Mouse (Mus musculus) embryonic facial prominence, embryonic 11.5 days (tissue): ENCODE measurements around the gene Gm21983. TPM values are rescaled to one million over a fixed set of nuclear protein-coding genes. Genes with fewer than 3 reads are reported as not detected.

Experiments used
- ATAC-seq: fragments of 200-750 bp; cut with Nextera tagmentation; replicated peaks from 2 replicates; pipeline ENCODE4 v1.8.0; 2017; ENCODE audit warnings: low read depth; ENCODE audit not compliant: insufficient number of reproducible peaks, low FRiP score, low TSS enrichment
- DNase-seq: peaks from one replicate; pipeline ENCODE4 v3.0.0-alpha.2; 2015; ENCODE audit warnings: low spot score
- H3K27ac ChIP-seq: fragments of 300-500 bp; sonication (generic); replicated peaks from 2 replicates; pipeline ENCODE4 v1.5.1; 2014; ENCODE audit warnings: mild to moderate bottlenecking, low read depth, low read length, control low read depth
- H3K27me3 ChIP-seq: fragments of 300-500 bp; sonication (generic); 2 replicates; pipeline ENCODE4 v1.6.1; 2014; ENCODE audit warnings: mild to moderate bottlenecking, low read length, moderate library complexity, mixed read lengths; ENCODE audit not compliant: control insufficient read depth, insufficient read depth
- H3K36me3 ChIP-seq: fragments of 300-500 bp; sonication (generic); replicated peaks from 2 replicates; pipeline ENCODE4 v1.6.1; 2014; ENCODE audit warnings: low read depth, mild to moderate bottlenecking, low read length, moderate library complexity, mixed read lengths; ENCODE audit not compliant: control insufficient read depth, insufficient read depth
- H3K4me1 ChIP-seq: fragments of 300-500 bp; sonication (generic); 2 replicates; pipeline ENCODE4 v1.6.1; 2014; ENCODE audit warnings: low read length, mixed read lengths; ENCODE audit not compliant: control insufficient read depth, insufficient read depth
- H3K4me2 ChIP-seq: fragments of 300-500 bp; sonication (generic); 2 replicates; pipeline ENCODE4 v1.6.1; 2014; ENCODE audit warnings: low read depth, mild to moderate bottlenecking, control low read depth, low read length, moderate library complexity
- H3K4me3 ChIP-seq: fragments of 300-500 bp; sonication (generic); 2 replicates; pipeline ENCODE4 v1.5.1; 2014; ENCODE audit warnings: low read depth, low read length, control low read depth
- H3K9ac ChIP-seq: fragments of 300-500 bp; sonication (generic); replicated peaks from 2 replicates; pipeline ENCODE4 v1.6.1; 2014; ENCODE audit warnings: mild to moderate bottlenecking, control low read depth, low read length
- H3K9me3 ChIP-seq: fragments of 300-500 bp; sonication (generic); replicated peaks from 2 replicates; pipeline ENCODE4 v1.6.1; 2016; ENCODE audit warnings: mild to moderate bottlenecking, low read length, inconsistent platforms, mixed read lengths; ENCODE audit not compliant: control insufficient read depth
- WGBS: fragments of 180-500 bp; shearing (Covaris S2); extraction: QIAGEN DNeasy Blood & Tissue Kit; methylation state at CpG from one replicate; pipeline ENCODE4 v1.1.7; 2014; 5-methylcytosine and 5-hydroxymethylcytosine counted together
- polyA plus RNA-seq: library from polyadenylated mRNA; unstranded; fragments of >200 nt; fragmentation: Nextera tagmentation; extraction: Ambion mirVana; gene quantifications from 2 replicates; pipeline ENCODE4 v1.2.1, GENCODE M21; 2014

Gm21983 gene
- polyA plus RNA-seq, 1 experiment from 2014 or later, result not detected

- Histone ChIP-seq H3K4me3 (no peak overlapping the region), H3K4me1 (no peaks in the 10 kb centered on the region; the same call in 1 of the 2 replicates), H3K9ac (no peak overlapping the region), H3K36me3 (no peaks in the 10 kb centered on the region), H3K27ac (no peak overlapping the region), H3K27me3 (no peaks in the 10 kb centered on the region), H3K9me3 (no peaks in the 10 kb centered on the region), H3K4me2 (no peak overlapping the region)
- DNase-seq (no peak), ATAC-seq (no peak)
- 81% methylated on average over 6 of the region's 6 CpGs for WGBS
Observed at GRCm38 (mm10) chr7:27221939-27222338, 41.1 kb upstream of the Gm21983 start.

GRCm38 (mm10) chr7:27219937-27220336, 39.1 kb upstream of the Gm21983 start:
- WGBS, result 71% methylated on average over 11 of the region's 11 CpGs
- Histone ChIP-seq H3K36me3 (no peaks in the 10 kb centered on the region), H3K27me3 (no peaks in the 10 kb centered on the region), H3K9ac (no peak overlapping the region), H3K9me3 (no peaks in the 10 kb centered on the region), H3K4me3 (no peak overlapping the region), H3K4me2 (no peak overlapping the region), H3K27ac (no peak overlapping the region), H3K4me1 (no peaks in the 10 kb centered on the region)
- ATAC-seq, result no peak
- no peak for DNase-seq

DNA sequence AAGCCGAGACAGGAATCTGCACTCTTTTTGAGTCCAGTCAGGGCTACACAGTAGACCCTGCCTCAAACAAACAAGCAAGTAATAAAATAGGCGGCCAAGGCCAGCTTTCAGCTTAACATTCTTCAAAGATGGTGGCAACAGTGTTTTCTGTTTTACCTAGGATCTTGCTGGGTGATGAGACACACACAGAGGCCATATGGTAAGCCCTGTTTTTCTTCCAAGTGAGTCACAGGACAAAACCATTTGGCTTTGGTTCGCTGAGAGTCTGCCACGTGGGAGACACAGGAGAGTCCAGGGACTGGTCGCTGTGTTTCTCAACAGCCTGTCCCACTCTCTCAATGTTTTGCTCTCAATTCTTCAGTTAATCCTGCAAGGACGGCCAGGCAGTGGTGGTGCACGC, 37.7 kb upstream of the Gm21983 start:
- Histone ChIP-seq H3K36me3 (no peaks in the 10 kb centered on the region), H3K9ac (no peak overlapping the region), H3K27ac (no peak overlapping the region), H3K4me1 (no peaks in the 10 kb centered on the region), H3K27me3 (no peaks in the 10 kb centered on the region), H3K4me2 (no peak overlapping the region), H3K9me3 (no peaks in the 10 kb centered on the region), H3K4me3 (no peak overlapping the region)
- DNase-seq (no peak), ATAC-seq (no peak)
- 85% methylated on average over 7 of the region's 7 CpGs for WGBS

DNA sequence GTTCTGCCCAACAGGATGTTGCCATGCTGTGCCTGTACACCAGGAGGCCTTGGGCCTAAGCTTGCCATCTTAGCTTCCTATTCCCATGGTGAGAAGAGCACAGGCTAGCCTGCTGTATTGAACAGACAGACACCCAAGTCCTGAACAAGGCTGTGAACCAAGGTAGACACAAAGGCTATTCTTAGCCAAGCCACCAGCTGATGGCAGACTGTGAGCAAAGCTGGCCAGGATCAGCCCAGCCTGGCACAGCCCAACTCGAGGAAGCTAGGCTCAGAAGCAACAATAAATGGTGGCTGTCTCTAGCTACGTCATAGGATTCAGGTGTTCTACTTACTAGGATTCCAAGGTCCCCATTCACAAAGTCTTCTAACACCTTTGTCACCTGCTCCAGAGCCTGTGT, 31.7 kb upstream of the Gm21983 start:
- H3K36me3 ChIP-seq, result peaks cover under 1% of the 10 kb centered on the region
- H3K9me3 ChIP-seq, result no peaks in the 10 kb centered on the region
- no peaks in the 10 kb centered on the region for H3K27me3 ChIP-seq
- no peak overlapping the region for H3K4me2 ChIP-seq
- DNase-seq, result no peak
- H3K4me3 ChIP-seq, result no peak overlapping the region
- H3K27ac ChIP-seq, result no peak overlapping the region
- ATAC-seq, result no peak
- no peaks in the 10 kb centered on the region for H3K4me1 ChIP-seq
- no peak overlapping the region for H3K9ac ChIP-seq
- WGBS, result 80% methylated on average over 2 of the region's 2 CpGs

DNA sequence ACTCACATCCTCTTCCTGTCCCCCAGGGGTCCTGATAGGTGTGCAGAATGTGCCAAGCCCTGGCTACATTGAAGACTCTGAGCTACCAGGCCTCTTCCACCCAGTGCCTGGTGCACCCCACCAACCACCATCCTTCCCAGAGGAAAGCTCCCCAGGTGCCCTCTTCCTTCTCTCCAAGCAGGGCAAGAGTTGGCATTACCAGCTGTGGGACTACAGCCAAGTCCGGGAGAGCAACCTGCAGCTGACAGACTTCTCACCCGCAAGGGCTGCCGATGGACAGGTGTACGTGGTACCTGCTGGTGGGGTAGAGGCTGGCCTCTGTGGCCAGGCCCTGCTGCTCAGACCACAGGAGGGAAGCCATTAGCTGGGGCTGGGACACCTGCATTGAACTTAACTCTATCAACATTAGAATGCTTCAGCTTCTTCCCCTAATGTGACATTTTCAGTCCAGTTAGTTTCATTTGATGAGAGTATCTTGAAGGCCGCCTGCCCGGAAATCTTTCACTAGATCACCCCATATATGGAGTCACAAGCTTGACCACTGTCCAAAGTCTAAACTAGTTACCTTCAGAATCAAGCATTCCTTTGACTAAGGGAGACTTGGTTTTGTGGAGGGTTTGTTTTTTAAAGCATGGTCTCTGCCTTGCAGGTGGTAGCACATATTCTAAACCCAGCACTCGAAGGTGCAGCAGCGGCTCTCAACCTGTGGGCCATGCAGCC, 23.0 kb upstream of the Gm21983 start:
- H3K4me1 ChIP-seq, result no peaks in the 10 kb centered on the region
- H3K4me3 ChIP-seq, result no peak overlapping the region
- no peak overlapping the region for H3K9ac ChIP-seq
- DNase-seq (no peak), ATAC-seq (no peak)
- peaks cover 5% of the 10 kb centered on the region for H3K36me3 ChIP-seq
- no peak overlapping the region for H3K27ac ChIP-seq
- H3K9me3 ChIP-seq, result no peaks in the 10 kb centered on the region
- no peaks in the 10 kb centered on the region for H3K27me3 ChIP-seq
- 92% methylated on average over 8 of the region's 8 CpGs for WGBS
- H3K4me2 ChIP-seq, result no peak overlapping the region

GRCm38 (mm10) chr7:27198779-27199178, 17.9 kb upstream of the Gm21983 start:
- no peak overlapping the region for H3K27ac ChIP-seq
- H3K9me3 ChIP-seq, result no peaks in the 10 kb centered on the region
- no peak overlapping the region for H3K9ac ChIP-seq
- no peaks in the 10 kb centered on the region; the same call in 1 of the 2 replicates for H3K36me3 ChIP-seq
- no peak for ATAC-seq
- DNase-seq, result no peak
- WGBS, result 88% methylated on average over 8 of the region's 8 CpGs
- H3K4me3 ChIP-seq, result no peak overlapping the region
- no peaks in the 10 kb centered on the region for H3K27me3 ChIP-seq
- no peak overlapping the region for H3K4me2 ChIP-seq
- H3K4me1 ChIP-seq, result no peaks in the 10 kb centered on the region

DNA sequence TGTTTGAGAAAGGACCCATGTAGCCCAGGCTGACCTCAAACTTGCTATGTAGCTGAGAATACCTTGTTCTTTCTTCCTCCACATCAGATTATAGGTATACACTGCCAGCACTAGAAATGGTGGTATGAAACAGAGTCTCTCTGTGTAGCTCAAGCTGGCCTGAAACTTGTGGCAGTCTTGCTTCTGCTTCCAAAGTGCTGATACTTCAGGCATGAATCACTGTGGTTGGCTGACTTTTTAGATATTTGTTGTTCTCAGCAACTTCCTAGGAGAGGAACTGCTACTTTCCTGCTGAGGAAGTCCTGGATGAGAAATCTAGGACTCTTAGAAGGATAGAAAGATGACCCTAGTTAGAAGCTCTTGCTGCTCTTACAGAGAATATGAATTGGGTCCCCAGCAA, 17.5 kb upstream of the Gm21983 start:
- no peak overlapping the region for H3K27ac ChIP-seq
- DNase-seq, result no peak
- no peak overlapping the region for H3K9ac ChIP-seq
- H3K4me2 ChIP-seq, result no peak overlapping the region
- no peak for ATAC-seq
- no peaks in the 10 kb centered on the region for H3K27me3 ChIP-seq
- H3K36me3 ChIP-seq, result peaks cover 2% of the 10 kb centered on the region
- no peak overlapping the region for H3K4me3 ChIP-seq
- H3K9me3 ChIP-seq, result no peaks in the 10 kb centered on the region
- H3K4me1 ChIP-seq, result 0 out of 2 replicates have a peak, but pooled peaks cover 3% of the 10 kb centered on the region

DNA sequence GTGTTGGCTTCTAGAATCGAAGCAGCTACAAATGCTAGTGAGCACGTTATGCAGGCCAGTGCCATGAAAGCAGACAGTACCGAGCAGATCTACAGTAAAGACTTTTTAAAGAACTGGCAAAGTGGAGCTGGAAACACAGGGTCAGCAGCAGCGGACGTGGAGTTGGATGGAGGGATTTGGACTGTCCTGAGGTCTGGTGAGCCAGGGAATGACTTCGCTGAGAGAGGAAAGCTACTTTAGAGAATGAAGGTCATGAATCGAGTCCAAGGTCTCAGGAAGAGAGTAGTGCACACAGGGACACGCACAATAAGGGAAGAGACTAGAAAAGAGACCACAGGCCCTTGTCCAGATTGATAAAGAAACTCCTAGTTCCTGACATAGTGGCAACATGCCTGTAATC, 16.7 kb upstream of the Gm21983 start:
- 0 out of 2 replicates have a peak, but pooled peaks cover 3% of the 10 kb centered on the region for H3K4me1 ChIP-seq
- DNase-seq, result no peak
- no peaks in the 10 kb centered on the region for H3K27me3 ChIP-seq
- no peak overlapping the region for H3K9ac ChIP-seq
- H3K27ac ChIP-seq, result no peak overlapping the region
- H3K9me3 ChIP-seq, result no peaks in the 10 kb centered on the region
- no peak for ATAC-seq
- WGBS, result 91% methylated on average over 8 of the region's 8 CpGs
- H3K4me3 ChIP-seq, result no peak overlapping the region
- H3K36me3 ChIP-seq, result peaks cover 4% of the 10 kb centered on the region
- no peak overlapping the region for H3K4me2 ChIP-seq
